Mouse (Mus musculus) testis, adult 2 months (tissue): ENCODE results near the gene Tnnt3.

Experiments
- CTCF ChIP-seq: fragments of 200-500 bp; IDR thresholded peaks from 2 replicates; pipeline ENCODE4 v1.5.1; 2012; ENCODE audit warnings: low read depth, mild to moderate bottlenecking, inconsistent platforms, low read length, moderate library complexity; ENCODE audit not compliant: control insufficient read depth, insufficient read depth, insufficient replicate concordance
- POLR2A ChIP-seq: fragments of 200-500 bp; IDR thresholded peaks from 2 replicates; pipeline ENCODE4 v1.6.1; 2012; ENCODE audit warnings: low read depth, mild to moderate bottlenecking, inconsistent platforms, low read length, moderate library complexity; ENCODE audit not compliant: control insufficient read depth

DNA sequence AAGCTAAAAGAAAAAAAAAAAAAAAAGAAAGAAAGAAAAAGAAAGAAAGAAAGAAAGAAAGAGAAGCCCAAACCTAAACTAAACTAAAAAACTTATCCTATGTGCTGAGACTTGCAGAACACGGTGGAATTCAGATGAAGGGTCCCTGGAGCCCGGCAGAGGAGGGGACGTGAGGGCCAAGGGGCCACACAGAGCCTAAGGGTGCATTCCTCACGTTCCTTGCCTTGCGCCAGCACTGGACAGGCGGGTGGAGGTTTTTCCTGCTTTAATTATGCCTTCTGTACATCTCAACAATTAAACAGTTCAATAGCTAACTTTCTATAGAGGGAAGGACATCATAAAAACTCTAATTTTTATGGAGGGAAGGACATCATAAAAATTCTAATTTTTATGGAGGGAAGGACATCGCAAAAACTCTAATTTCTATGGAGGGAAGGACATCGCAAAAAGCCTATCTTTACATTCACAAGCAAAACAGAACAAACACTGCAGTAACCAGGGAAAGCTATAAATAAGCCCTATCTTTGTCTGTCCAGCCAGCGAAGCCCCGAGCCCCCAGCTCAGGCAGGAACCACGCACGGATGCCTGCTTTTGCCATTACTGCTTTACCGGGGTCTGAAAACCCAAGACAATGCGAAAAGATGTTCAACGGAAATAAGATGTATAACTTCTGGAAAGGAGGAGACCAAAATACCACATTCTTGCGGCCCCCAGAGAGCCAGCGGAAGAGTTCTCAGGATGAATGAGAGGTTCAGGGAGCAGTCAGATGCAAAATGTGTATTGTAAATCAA, 24.8 kb downstream of the Tnnt3 start:
- TF ChIP-seq POLR2A (no peak), CTCF (no peak)
